Mouse (Mus musculus) heart, postnatal 0 days (tissue): Measurements from ENCODE around the gene Smyd3. TPM values are rescaled to one million over a fixed set of nuclear protein-coding genes. Genes with fewer than 3 reads are reported as not detected.

Experiments
- ATAC-seq: fragments of 200-750 bp; cut with Nextera tagmentation; 2 replicates; pipeline ENCODE4 v1.8.0; 2017; ENCODE audit warnings: low read depth, moderate number of reproducible peaks, moderate library complexity; ENCODE audit not compliant: insufficient read depth
- DNase-seq: peaks from one replicate; pipeline ENCODE4 v3.0.0-alpha.2; 2016; ENCODE audit warnings: low spot score
- H3K27ac ChIP-seq: fragments of 300-500 bp; sonication (generic); 2 replicates; pipeline ENCODE4 v1.5.1; 2014; ENCODE audit warnings: low read depth, mild to moderate bottlenecking
- H3K27me3 ChIP-seq: fragments of 300-500 bp; sonication (generic); 2 replicates; pipeline ENCODE4 v1.6.1; 2014; ENCODE audit warnings: low read length, mixed read lengths; ENCODE audit not compliant: control insufficient read depth, insufficient read depth
- H3K36me3 ChIP-seq: fragments of 300-500 bp; sonication (generic); replicated peaks from 2 replicates; pipeline ENCODE4 v1.6.1; 2014; ENCODE audit warnings: low read length, mixed read lengths; ENCODE audit not compliant: control insufficient read depth, insufficient read depth
- H3K4me1 ChIP-seq: fragments of 300-500 bp; sonication (generic); 2 replicates; pipeline ENCODE4 v1.6.1; 2014; ENCODE audit warnings: antibody characterized with exemption; ENCODE audit not compliant: control insufficient read depth, insufficient read depth
- H3K4me2 ChIP-seq: fragments of 300-500 bp; sonication (generic); 2 replicates; pipeline ENCODE4 v1.6.1; 2014; ENCODE audit warnings: low read depth, mild to moderate bottlenecking, low read length, moderate library complexity
- H3K4me3 ChIP-seq: fragments of 300-500 bp; sonication (generic); 2 replicates; pipeline ENCODE4 v1.5.1; 2014; ENCODE audit warnings: low read depth, low read length
- H3K9ac ChIP-seq: fragments of 300-500 bp; sonication (generic); replicated peaks from 2 replicates; pipeline ENCODE4 v1.6.1; 2014; ENCODE audit warnings: low read depth, low read length, mixed read lengths
- H3K9me3 ChIP-seq: fragments of 300-500 bp; sonication (generic); replicated peaks from 2 replicates; pipeline ENCODE4 v1.6.1; 2016; ENCODE audit warnings: low read length; ENCODE audit not compliant: control insufficient read depth
- CTCF ChIP-seq: IDR thresholded peaks from 2 replicates; pipeline ENCODE4 v1.5.1; 2016; ENCODE audit warnings: antibody characterized with exemption, control low read depth, low read depth
- EP300 ChIP-seq: IDR thresholded peaks from 2 replicates; pipeline ENCODE4 v1.6.1; 2016; ENCODE audit warnings: antibody characterized with exemption, low read depth
- whole genome bisulfite sequencing: fragments of 180-500 bp; shearing (Covaris S2); extraction: QIAGEN DNeasy Blood & Tissue Kit; methylation state at CpG from one replicate; pipeline ENCODE4 v1.1.7; 2014; 5-methylcytosine and 5-hydroxymethylcytosine counted together
- polyA plus RNA-seq: library from polyadenylated mRNA; unstranded; fragments of >200 nt; fragmentation: Nextera tagmentation; extraction: Ambion mirVana; gene quantifications from 2 replicates; pipeline ENCODE4 v1.2.1, GENCODE M21; 2015
- total RNA-seq: library from RNA; depleted of rRNA; stranded (reverse); fragments of >200 nt; gene quantifications from 2 replicates; pipeline ENCODE4 v1.2.3, GENCODE M21; 2014; ENCODE audit warnings: low replicate concordance

Gene Smyd3
- total and polyA plus RNA-seq, 2 experiments from 2014 or later: 7.0 to 11.6 TPM

DNA sequence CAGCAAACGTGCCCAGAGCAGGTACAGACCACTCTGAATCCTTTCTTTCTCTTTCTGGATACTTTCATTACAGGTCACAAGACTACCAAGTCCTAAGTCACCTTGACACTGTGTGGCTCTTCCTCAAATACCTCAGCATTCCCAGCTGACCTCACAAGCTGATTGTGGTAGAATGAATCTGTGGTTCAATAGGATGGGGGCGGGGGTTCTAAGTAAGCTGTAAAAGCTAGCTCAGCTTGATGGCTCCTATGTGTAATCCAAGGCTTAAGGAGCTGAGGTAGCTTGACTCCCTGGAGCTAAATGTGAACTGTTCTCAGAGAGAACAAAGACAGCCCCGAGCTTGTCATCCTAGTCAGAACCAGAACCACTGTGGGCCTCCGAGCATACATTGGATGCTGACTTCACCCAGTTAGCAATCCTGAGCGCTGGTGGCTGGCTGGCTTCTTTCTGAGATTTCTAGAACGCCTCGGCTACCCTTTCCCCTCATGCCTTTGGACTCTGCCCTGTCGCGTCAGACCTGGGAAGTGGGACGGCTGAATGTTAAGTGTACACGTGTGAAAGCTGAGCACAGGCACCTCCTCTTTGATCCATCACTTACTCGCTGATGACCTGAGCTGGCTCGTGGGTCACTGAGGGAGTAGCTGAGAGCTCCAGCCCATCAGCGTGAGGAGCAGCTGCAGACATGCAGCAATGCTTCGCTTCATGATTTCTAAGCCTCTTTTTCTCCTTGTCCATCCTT, 131.4 kb downstream of the Smyd3 start:
- Histone ChIP-seq H3K4me1 (no peaks in the 10 kb centered on the region; the same call in 1 of the 2 replicates), H3K4me2 (no peak overlapping the region), H3K27ac (no peak overlapping the region), H3K9ac (no peak overlapping the region), H3K27me3 (no peaks in the 10 kb centered on the region), H3K9me3 (no peaks in the 10 kb centered on the region), H3K36me3 (no peaks in the 10 kb centered on the region), H3K4me3 (no peak overlapping the region)
- TF ChIP-seq EP300 (no peak), CTCF (no peak)
- DNase-seq (no peak), ATAC-seq (no peak)
- WGBS: 47% methylated on average over 15 of the region's 15 CpGs

DNA sequence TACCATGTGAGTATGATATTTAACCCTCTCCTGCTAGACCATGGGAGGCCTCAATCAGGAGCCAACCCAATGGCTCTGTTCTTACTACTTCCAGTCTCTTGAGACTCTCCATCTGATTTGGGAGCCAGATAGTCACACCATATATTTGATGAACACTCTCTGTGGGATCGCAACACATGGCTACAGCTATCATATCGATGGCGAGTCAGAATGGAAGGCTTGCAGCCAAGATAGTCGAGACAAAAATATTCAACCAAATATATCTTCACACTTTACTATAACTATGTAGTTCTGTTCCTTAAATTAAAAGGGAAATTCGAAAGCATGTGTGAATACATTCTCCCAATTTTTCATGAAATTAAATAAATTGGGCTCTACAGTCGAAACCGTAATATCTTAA, 132.2 kb downstream of the Smyd3 start:
- ATAC-seq: no peak
- Histone ChIP-seq H3K36me3 (no peaks in the 10 kb centered on the region), H3K27ac (no peak overlapping the region), H3K4me1 (no peaks in the 10 kb centered on the region; the same call in 1 of the 2 replicates), H3K9me3 (no peaks in the 10 kb centered on the region), H3K27me3 (no peaks in the 10 kb centered on the region), H3K9ac (no peak overlapping the region), H3K4me2 (no peak overlapping the region), H3K4me3 (no peak overlapping the region)
- WGBS: 84% methylated on average over 7 of the region's 7 CpGs
- no peak for DNase-seq
- TF ChIP-seq EP300 (no peak), CTCF (no peak)

- Histone ChIP-seq H3K4me3 (no peak overlapping the region), H3K9me3 (no peaks in the 10 kb centered on the region), H3K27me3 (no peaks in the 10 kb centered on the region), H3K36me3 (no peaks in the 10 kb centered on the region), H3K9ac (no peak overlapping the region), H3K4me2 (no peak overlapping the region), H3K27ac (no peak overlapping the region), H3K4me1 (no peaks in the 10 kb centered on the region; the same call in 1 of the 2 replicates)
- WGBS: 75% methylated on average over 2 of the region's 2 CpGs
- no peak for TF ChIP-seq CTCF
- TF ChIP-seq EP300: no peak
- DNase-seq: no peak
- ATAC-seq: no peak
These were observed 133.5 kb downstream of the Smyd3 start for GRCm38 (mm10) chr1:179384296-179384695.

- Histone ChIP-seq H3K27ac (no peak overlapping the region), H3K27me3 (no peaks in the 10 kb centered on the region), H3K4me1 (no peaks in the 10 kb centered on the region), H3K9ac (no peak overlapping the region), H3K4me3 (no peak overlapping the region), H3K36me3 (no peaks in the 10 kb centered on the region), H3K4me2 (no peak overlapping the region), H3K9me3 (no peaks in the 10 kb centered on the region)
- no peak for DNase-seq
- 80% methylated on average over 4 of the region's 4 CpGs for WGBS
- TF ChIP-seq CTCF (no peak), EP300 (no peak)
- no peak for ATAC-seq
These were observed 139.7 kb downstream of the Smyd3 start for GRCm38 (mm10) chr1:179378102-179378501.

- TF ChIP-seq EP300: no peak
- TF ChIP-seq CTCF: no peak
- 83% methylated on average over 4 of the region's 4 CpGs for WGBS
These were observed 142.9 kb downstream of the Smyd3 start for GRCm38 (mm10) chr1:179374987-179375386.

DNA sequence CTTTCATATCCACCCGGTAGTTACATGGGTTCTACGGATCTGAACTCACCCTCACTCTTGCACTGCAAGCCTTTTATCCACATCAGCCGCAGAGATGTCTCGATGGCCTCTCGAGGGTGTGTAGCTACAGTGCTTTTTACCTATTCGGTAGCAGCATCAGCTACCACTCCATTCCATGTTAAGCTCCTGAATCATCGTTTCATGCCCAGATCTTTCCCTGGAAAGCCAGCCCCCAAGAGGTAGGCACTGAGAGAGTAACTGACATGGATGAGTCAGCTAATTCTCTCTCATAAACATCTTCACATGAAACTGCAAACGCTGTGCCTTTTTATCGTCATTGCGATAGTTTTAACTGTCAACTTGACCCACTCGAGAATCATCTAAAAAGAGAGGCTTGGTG, 143.9 kb downstream of the Smyd3 start:
- Histone ChIP-seq H3K27me3 (no peaks in the 10 kb centered on the region), H3K36me3 (no peaks in the 10 kb centered on the region), H3K9ac (no peak overlapping the region), H3K9me3 (0 out of 2 replicates have a peak, but pooled peaks cover 4% of the 10 kb centered on the region), H3K4me2 (no peak overlapping the region), H3K4me3 (no peak overlapping the region), H3K27ac (no peak overlapping the region), H3K4me1 (no peaks in the 10 kb centered on the region)
- 89% methylated on average over 11 of the region's 11 CpGs for WGBS
- ATAC-seq (no peak), DNase-seq (no peak)
- TF ChIP-seq EP300 (no peak), CTCF (no peak)

More at GRCm38 (mm10) chr1:179374987-179375386, 142.9 kb downstream of the Smyd3 start:
- no peak overlapping the region for H3K4me3 ChIP-seq
- no peak overlapping the region for H3K4me2 ChIP-seq
- H3K27me3 ChIP-seq: no peaks in the 10 kb centered on the region
- ATAC-seq: no peak
- H3K27ac ChIP-seq: no peak overlapping the region
- no peaks in the 10 kb centered on the region for H3K9me3 ChIP-seq
- no peak overlapping the region for H3K9ac ChIP-seq
- H3K4me1 ChIP-seq: no peaks in the 10 kb centered on the region
- no peak for DNase-seq
- H3K36me3 ChIP-seq: no peaks in the 10 kb centered on the region
